Mouse (Mus musculus) ES-Bruce4 (cell line): ENCODE measurements around the gene Slc2a10.

ENCODE experiments used
- CTCF ChIP-seq: IDR thresholded peaks from one replicate; pipeline ENCODE4 v1.8.1; 2011; ENCODE audit warnings: low read depth, low read length
- EP300 ChIP-seq: IDR thresholded peaks from 2 replicates; pipeline ENCODE4 v1.6.1; 2011; ENCODE audit warnings: low read depth, low read length; ENCODE audit not compliant: insufficient read depth
- POLR2A ChIP-seq: IDR thresholded peaks from one replicate; pipeline ENCODE4 v1.8.1; 2011; ENCODE audit warnings: low read length; ENCODE audit not compliant: insufficient read depth

DNA sequence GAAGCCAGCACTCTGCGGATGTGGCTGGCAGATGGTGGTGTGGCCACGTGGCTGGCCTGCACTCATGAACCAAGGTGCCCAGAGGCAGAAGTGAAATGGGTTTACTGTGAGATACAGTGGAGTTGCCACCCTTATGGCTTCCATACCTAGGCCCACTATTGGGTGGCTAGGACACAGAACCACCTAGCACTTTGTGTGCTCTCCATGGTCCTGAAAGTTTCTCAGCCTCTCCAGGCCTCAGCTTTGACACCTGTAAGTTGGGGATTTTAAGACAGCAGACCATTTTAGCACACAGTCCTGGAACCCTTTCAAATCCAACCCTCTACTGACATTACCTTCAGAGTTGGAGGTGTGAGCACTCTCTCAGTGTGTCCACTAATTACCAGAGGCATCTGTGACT lies 46.9 kb upstream of the Slc2a10 start:
- TF ChIP-seq CTCF (no peak), POLR2A (no peak), EP300 (no peak)
